In genomic region chr5:88959412-88959811, GRCm38 (mm10) we compare ENCODE assay signal across 14 mouse cellular contexts.
"Had no signal": no experiment of that assay in that cellular context is flagged by ENCODE, and none has a peak within 500 bp of the region (broad histone marks: within the 10 kb centered on the region; RNA-seq: fewer than 3 reads in every experiment).

No protein-coding gene starts in this region.

- H3K9me3 ChIP-seq: kidney, embryonic 15.5 days; limb, embryonic 13.5 days; midbrain, embryonic 12.5 days; neural tube, embryonic 12.5 days; stomach, embryonic 15.5 days had no signal

- H3K27me3 ChIP-seq: kidney, embryonic 15.5 days; limb, embryonic 13.5 days; midbrain, embryonic 12.5 days; neural tube, embryonic 12.5 days; stomach, embryonic 15.5 days had no signal

- DNase-seq: kidney, adult 2 months; kidney, postnatal 14 days; layer of hippocampus, postnatal 36 days; left cerebral cortex, postnatal 4 days; lung, adult 18-20 months; lung, postnatal 36 days; thymus, adult 2 months; thymus, postnatal 25 days had no signal

- H3K27ac ChIP-seq: kidney, embryonic 15.5 days; limb, embryonic 13.5 days; liver, embryonic 14.5 days; midbrain, embryonic 12.5 days; neural tube, embryonic 12.5 days; stomach, embryonic 15.5 days had no signal

- H3K9ac ChIP-seq: kidney, embryonic 15.5 days; limb, embryonic 13.5 days; liver, embryonic 14.5 days; midbrain, embryonic 12.5 days; neural tube, embryonic 12.5 days; stomach, embryonic 15.5 days had no signal

- H3K36me3 ChIP-seq: kidney, embryonic 15.5 days; limb, embryonic 13.5 days; midbrain, embryonic 12.5 days; neural tube, embryonic 12.5 days; stomach, embryonic 15.5 days had no signal

- H3K4me2 ChIP-seq: kidney, embryonic 15.5 days; limb, embryonic 13.5 days; midbrain, embryonic 12.5 days; neural tube, embryonic 12.5 days; stomach, embryonic 15.5 days had no signal

- H3K4me1 ChIP-seq: kidney, embryonic 15.5 days; limb, embryonic 13.5 days; midbrain, embryonic 12.5 days; neural tube, embryonic 12.5 days; stomach, embryonic 15.5 days had no signal

- H3K4me3 ChIP-seq: kidney, embryonic 15.5 days; limb, embryonic 13.5 days; midbrain, embryonic 12.5 days; neural tube, embryonic 12.5 days; stomach, embryonic 15.5 days had no signal
